8 mouse cellular contexts compared by ENCODE assay signal in genomic region chr16:45873397-45873796, GRCm38 (mm10).
A peak's percentile ranks its signal among the peaks of the same experiment; 100 is the strongest.
DNase-seq lines count a peak whose midpoint lies in the region.
"Had no signal": no experiment of that assay in that cellular context is flagged by ENCODE, and none has a peak within 500 bp of the region (broad histone marks: within the 10 kb centered on the region; RNA-seq: fewer than 3 reads in every experiment).

No protein-coding gene starts in this region.

- peak; percentile 47 for DNase-seq in urinary bladder, postnatal 14 days (ENCODE audit: low spot score)
- no peak for DNase-seq in urinary bladder, adult 18-20 months (ENCODE audit: low spot score in 2 of 2)
- peak; percentile 15 to 43 for DNase-seq in gastrocnemius, postnatal 36 days
- DNase-seq in heart, postnatal 4 days, result peak; percentile 66
- DNase-seq in layer of hippocampus, postnatal 14 days (ENCODE audit: low spot score in 2 of 2), result no peak
- DNase-seq in left cerebral cortex, adult 18-20 months (ENCODE audit: low spot score in 2 of 2), result no peak
- DNase-seq in layer of hippocampus, adult 18-20 months (ENCODE audit: low spot score in 2 of 2), result no peak
- DNase-seq: thymus, postnatal 25 days had no signal

- intact Hi-C loops in gastrocnemius, postnatal 36 days (cut with DNase I), result no loop called here

Comparison
In these comparisons a context has a peak if more than half of its experiments do, and no peak if none do; other contexts are left out.
1. DNase-seq: peak in urinary bladder, postnatal 14 days (single experiment), gastrocnemius, postnatal 36 days (2 of 2) and heart, postnatal 4 days (single experiment); none in urinary bladder, adult 18-20 months (0 of 2), layer of hippocampus, postnatal 14 days (0 of 2), left cerebral cortex, adult 18-20 months (0 of 2) and layer of hippocampus, adult 18-20 months (0 of 2).